Mouse (Mus musculus) liver, postnatal 0 days (tissue): Measurements from ENCODE around the gene Efhc1. TPM values are rescaled to one million over a fixed set of nuclear protein-coding genes. Genes with fewer than 3 reads are reported as not detected.

Source experiments
- ATAC-seq: fragments of 200-750 bp; cut with Nextera tagmentation; 2 replicates; pipeline ENCODE4 v1.8.0; 2017; ENCODE audit warnings: mild to moderate bottlenecking, moderate library complexity
- DNase-seq: peaks from one replicate; pipeline ENCODE4 v3.0.0-alpha.2; 2016
- H3K27ac ChIP-seq: fragments of 300-500 bp; sonication (generic); 2 replicates; pipeline ENCODE4 v1.5.1; 2014; ENCODE audit warnings: antibody characterized with exemption, moderate library complexity, mild to moderate bottlenecking, low read depth
- H3K27me3 ChIP-seq: fragments of 300-500 bp; sonication (generic); 2 replicates; pipeline ENCODE4 v1.6.1; 2014; ENCODE audit warnings: low read length, control low read depth, mixed read lengths; ENCODE audit not compliant: insufficient read depth
- H3K36me3 ChIP-seq: fragments of 300-500 bp; sonication (generic); replicated peaks from 2 replicates; pipeline ENCODE4 v1.6.1; 2014; ENCODE audit warnings: mild to moderate bottlenecking, control low read depth, low read length, moderate library complexity, mixed read lengths; ENCODE audit not compliant: insufficient read depth
- H3K4me1 ChIP-seq: fragments of 300-500 bp; sonication (generic); 2 replicates; pipeline ENCODE4 v1.6.1; 2014; ENCODE audit warnings: antibody characterized with exemption, mild to moderate bottlenecking, control low read depth; ENCODE audit not compliant: insufficient read depth
- H3K4me2 ChIP-seq: fragments of 300-500 bp; sonication (generic); 2 replicates; pipeline ENCODE4 v1.6.1; 2014; ENCODE audit warnings: low read depth, mild to moderate bottlenecking, low read length, moderate library complexity, mixed read lengths
- H3K4me3 ChIP-seq: fragments of 300-500 bp; sonication (generic); 2 replicates; pipeline ENCODE4 v1.5.1; 2014; ENCODE audit warnings: low read depth, low read length
- H3K9ac ChIP-seq: fragments of 300-500 bp; sonication (generic); replicated peaks from 2 replicates; pipeline ENCODE4 v1.6.1; 2014; ENCODE audit warnings: mild to moderate bottlenecking, moderate library complexity
- H3K9me3 ChIP-seq: fragments of 300-500 bp; sonication (generic); 2 replicates; pipeline ENCODE4 v1.6.1; 2016; ENCODE audit warnings: mild to moderate bottlenecking, control low read depth, low read length, mixed read lengths
- CTCF ChIP-seq: sonication (generic); IDR thresholded peaks from 2 replicates; pipeline ENCODE4 v1.5.1; 2016; ENCODE audit warnings: antibody characterized with exemption, low read depth
- EP300 ChIP-seq: IDR thresholded peaks from 2 replicates; pipeline ENCODE4 v1.6.1; 2016; ENCODE audit warnings: antibody characterized with exemption, low read depth, mild to moderate bottlenecking
- WGBS: fragments of 180-500 bp; shearing (Covaris S2); extraction: QIAGEN DNeasy Blood & Tissue Kit; methylation state at CpG from one replicate; pipeline ENCODE4 v1.1.7; 2014; ENCODE audit not compliant: insufficient replicate concordance; 5-methylcytosine and 5-hydroxymethylcytosine counted together
- polyA plus RNA-seq: library from polyadenylated mRNA; unstranded; fragments of >200 nt; fragmentation: Nextera tagmentation; extraction: Ambion mirVana; gene quantifications from 2 replicates; pipeline ENCODE4 v1.2.1, GENCODE M21; 2015

Gene Efhc1
- polyA plus RNA-seq, 1 experiment from 2014 or later: 0.34 TPM

GRCm38 (mm10) chr1:20914769-20915168 is 36.7 kb upstream of the Efhc1 start:
- Histone ChIP-seq H3K27me3 (no peaks in the 10 kb centered on the region), H3K4me1 (no peaks in the 10 kb centered on the region), H3K9me3 (no peaks in the 10 kb centered on the region), H3K4me3 (no peak overlapping the region), H3K27ac (no peak overlapping the region), H3K36me3 (no peaks in the 10 kb centered on the region), H3K4me2 (no peak overlapping the region), H3K9ac (no peak overlapping the region)
- no peak for DNase-seq
- WGBS: 81% methylated on average over 3 of the region's 3 CpGs
- TF ChIP-seq CTCF: no peak
- TF ChIP-seq EP300: no peak
- no peak for ATAC-seq

GRCm38 (mm10) chr1:20915608-20916007 is 35.8 kb upstream of the Efhc1 start:
- no peaks in the 10 kb centered on the region for H3K27me3 ChIP-seq
- TF ChIP-seq EP300 (no peak), CTCF (no peak)
- no peak overlapping the region for H3K9ac ChIP-seq
- ATAC-seq (no peak), DNase-seq (no peak)
- no peak overlapping the region for H3K4me2 ChIP-seq
- H3K27ac ChIP-seq: no peak overlapping the region
- 77% methylated on average over 5 of the region's 5 CpGs for WGBS
- no peaks in the 10 kb centered on the region for H3K9me3 ChIP-seq
- no peaks in the 10 kb centered on the region for H3K36me3 ChIP-seq
- no peaks in the 10 kb centered on the region for H3K4me1 ChIP-seq
- H3K4me3 ChIP-seq: no peak overlapping the region

DNA sequence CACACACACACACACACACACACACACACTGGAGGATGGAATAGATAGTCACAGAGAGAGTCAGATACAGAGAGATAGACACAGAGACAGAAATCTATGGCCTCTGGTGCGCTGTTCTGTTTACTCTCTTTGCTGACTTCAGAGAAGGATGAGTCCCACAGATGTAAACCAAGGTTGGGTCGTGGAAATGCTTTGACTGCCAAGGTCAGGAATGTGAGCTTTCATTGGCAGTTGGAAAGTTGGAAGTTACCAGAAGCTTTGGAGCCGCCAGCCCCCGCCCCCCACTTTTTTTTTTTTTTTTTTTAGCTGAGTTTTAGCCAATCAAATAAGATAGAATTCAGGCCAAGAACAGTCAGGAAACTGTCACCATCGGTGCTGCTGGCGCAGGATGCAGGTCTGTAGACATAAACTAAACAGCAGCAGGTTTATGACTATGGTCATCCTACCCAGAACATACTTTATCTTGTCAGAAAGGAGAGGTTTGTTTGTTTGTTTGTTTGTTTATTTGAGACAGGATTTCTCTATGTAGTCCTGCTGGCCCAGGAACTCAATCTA is 33.9 kb upstream of the Efhc1 start:
- no peak for DNase-seq
- Histone ChIP-seq H3K9me3 (no peaks in the 10 kb centered on the region), H3K4me1 (no peaks in the 10 kb centered on the region), H3K4me2 (no peak overlapping the region), H3K9ac (no peak overlapping the region), H3K27me3 (no peaks in the 10 kb centered on the region), H3K4me3 (no peak overlapping the region), H3K36me3 (no peaks in the 10 kb centered on the region), H3K27ac (no peak overlapping the region)
- TF ChIP-seq CTCF (no peak), EP300 (no peak)
- 64% methylated on average over 6 of the region's 6 CpGs for WGBS
- no peak for ATAC-seq

- no peak overlapping the region for H3K9ac ChIP-seq
- DNase-seq: no peak
- H3K36me3 ChIP-seq: no peaks in the 10 kb centered on the region
- TF ChIP-seq EP300 (no peak), CTCF (no peak)
- H3K27me3 ChIP-seq: no peaks in the 10 kb centered on the region
- no peaks in the 10 kb centered on the region for H3K9me3 ChIP-seq
- H3K4me3 ChIP-seq: no peak overlapping the region
- WGBS: 69% methylated on average over 2 of the region's 2 CpGs
- no peaks in the 10 kb centered on the region for H3K4me1 ChIP-seq
- H3K4me2 ChIP-seq: no peak overlapping the region
- H3K27ac ChIP-seq: no peak overlapping the region
- ATAC-seq: no peak
These were observed 31.7 kb upstream of the Efhc1 start for GRCm38 (mm10) chr1:20919728-20920127.

GRCm38 (mm10) chr1:20921081-20921528 is 30.3 kb upstream of the Efhc1 start:
- 81% methylated on average over 10 of the region's 10 CpGs for WGBS
- no peaks in the 10 kb centered on the region for H3K9me3 ChIP-seq
- no peak for ATAC-seq

DNA sequence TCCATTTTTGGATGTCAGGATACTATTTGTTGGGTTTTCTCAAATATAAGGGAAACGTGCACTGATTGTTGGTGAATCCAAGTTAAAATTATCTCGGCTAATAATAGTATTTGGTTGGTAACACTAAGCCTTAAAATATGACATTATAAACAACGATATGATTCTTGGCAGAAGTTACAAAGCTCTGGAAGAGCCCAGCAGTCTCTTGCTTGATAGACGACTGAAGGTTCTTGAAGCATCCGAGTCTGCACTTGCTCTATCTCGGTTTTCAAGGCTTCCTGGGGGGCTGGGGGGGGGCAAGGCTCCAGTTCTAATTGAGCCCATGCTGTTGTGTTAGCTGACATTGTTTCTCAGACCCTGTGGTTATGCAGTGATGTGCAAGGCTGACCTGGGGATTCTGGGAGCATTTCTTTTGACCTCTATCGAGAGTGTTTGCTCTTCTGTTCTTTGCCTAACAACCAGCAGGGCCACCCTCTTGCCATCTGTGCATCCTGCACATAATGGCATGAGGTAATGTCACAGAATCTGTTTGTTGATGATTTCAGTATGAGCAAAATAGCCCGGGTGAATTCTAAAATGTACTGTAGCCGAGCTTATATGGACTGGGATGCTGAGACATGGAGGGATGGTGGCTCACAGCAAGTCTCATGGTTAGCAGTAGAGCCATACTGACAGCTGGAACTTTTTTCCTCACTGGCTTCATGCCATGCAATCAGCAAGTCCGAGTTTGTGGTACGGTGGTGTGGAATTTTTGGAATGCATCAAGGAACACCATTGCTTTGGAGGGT is 28.6 kb upstream of the Efhc1 start:
- H3K36me3 ChIP-seq: no peaks in the 10 kb centered on the region
- no peaks in the 10 kb centered on the region for H3K9me3 ChIP-seq
- H3K4me3 ChIP-seq: no peak overlapping the region
- no peaks in the 10 kb centered on the region for H3K4me1 ChIP-seq
- H3K9ac ChIP-seq: no peak overlapping the region
- ATAC-seq: no peak
- WGBS: 49% methylated on average over 11 of the region's 11 CpGs
- H3K27me3 ChIP-seq: no peaks in the 10 kb centered on the region
- H3K27ac ChIP-seq: no peak overlapping the region
- DNase-seq: no peak
- H3K4me2 ChIP-seq: no peak overlapping the region; the same call in 1 of the 2 replicates
- TF ChIP-seq EP300 (no peak), CTCF (no peak)

More at GRCm38 (mm10) chr1:20921081-20921528, 30.3 kb upstream of the Efhc1 start:
- Histone ChIP-seq H3K36me3 (no peaks in the 10 kb centered on the region), H3K4me2 (no peak overlapping the region), H3K27me3 (no peaks in the 10 kb centered on the region), H3K27ac (no peak overlapping the region), H3K4me3 (no peak overlapping the region), H3K4me1 (no peaks in the 10 kb centered on the region), H3K9ac (no peak overlapping the region)
- TF ChIP-seq CTCF: no peak
- TF ChIP-seq EP300: no peak
- no peak for DNase-seq
